8 mouse cellular contexts compared by ENCODE assay signal in the genomic region with DNA sequence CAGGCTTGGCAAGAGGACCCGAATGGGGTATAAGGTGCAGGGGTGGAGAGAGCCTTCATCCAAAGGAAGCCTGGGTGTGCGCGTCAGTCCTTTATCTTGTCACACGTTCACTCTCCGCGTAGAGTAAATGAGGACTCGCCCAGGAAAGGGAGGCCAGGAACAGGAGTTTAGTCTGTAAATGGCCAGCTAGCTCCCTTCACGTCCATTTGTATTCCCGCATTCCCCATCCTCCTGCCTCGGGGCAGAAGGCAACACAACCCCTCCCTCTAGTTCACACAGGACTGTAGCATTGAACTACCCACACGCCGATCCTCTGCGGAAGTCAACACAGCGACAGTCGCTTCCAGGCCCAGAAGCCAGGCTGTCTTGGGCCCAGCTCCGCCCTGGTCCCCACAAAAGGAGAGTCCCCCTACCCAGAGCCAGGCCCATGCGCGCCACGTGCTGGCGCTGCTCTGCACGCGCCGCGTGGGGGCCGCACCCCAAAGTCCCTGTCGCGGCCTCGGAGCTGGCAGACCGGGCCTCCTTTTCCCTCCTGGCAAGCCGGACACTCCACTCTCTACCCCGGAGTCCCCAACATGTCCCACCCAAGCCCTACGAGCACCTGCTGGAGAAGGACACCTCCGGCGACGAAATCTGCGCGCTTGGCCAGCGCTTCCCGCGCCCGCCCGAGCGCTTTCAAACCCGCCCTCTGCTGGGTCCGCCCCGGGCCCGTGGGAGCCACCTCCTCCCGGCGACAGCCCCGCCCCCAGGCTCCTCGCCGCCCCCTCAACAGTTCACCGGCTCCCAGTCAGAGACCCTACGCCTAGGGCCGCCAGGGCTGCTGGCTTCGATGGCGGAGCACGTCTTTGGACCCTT. TPM values are rescaled to one million over a fixed set of nuclear protein-coding genes. Genes with fewer than 3 reads are reported as not detected.
DNase-seq lines count a peak whose midpoint lies in the region; ATAC-seq lines count a peak whose summit lies in the region.

No protein-coding gene starts in this region.

- H3K27ac ChIP-seq in brown adipose tissue, adult 24 weeks (replicated peaks; ENCODE audit: low read depth, low read length) = peak overlapping the region; percentile 31; the same call in 1 of the 2 replicates
- peak overlapping the region; percentile 86 for H3K27ac ChIP-seq in forebrain, embryonic 10.5 days

- intact Hi-C loops in heart, postnatal 14 days (cut with DNase I) = no loop called here

- H3K4me1 ChIP-seq in brown adipose tissue, adult 24 weeks (ENCODE audit: control insufficient read depth, insufficient read depth, insufficient read length, low read length) = peaks cover 42% of the 10 kb centered on the region
- peaks cover 84% of the 10 kb centered on the region for H3K4me1 ChIP-seq in forebrain, embryonic 10.5 days

- peaks cover 2% of the 10 kb centered on the region for H3K36me3 ChIP-seq in forebrain, embryonic 10.5 days (replicated peaks)

- 1% methylated on average over 58 of the region's 58 CpGs for whole genome bisulfite sequencing in forebrain, embryonic 10.5 days

- H3K27me3 ChIP-seq in forebrain, embryonic 10.5 days (ENCODE audit: poor library complexity, severe bottlenecking) = peaks cover 88% of the 10 kb centered on the region

- DNase-seq in NIH3T3 (ENCODE audit: low read depth) = peak; percentile 67
- DNase-seq in forebrain, embryonic 10.5 days (ENCODE audit: extremely low spot score, low spot score) = peak; percentile 78
- DNase-seq in heart, postnatal 14 days = peak; percentile 89 to 90
- DNase-seq in kidney, postnatal 36 days = peak; percentile 81 to 89
- DNase-seq in spleen, adult 12 weeks (ENCODE audit: low spot score) = peak; percentile 67

- peak overlapping the region; percentile 62 for H3K4me3 ChIP-seq in brown adipose tissue, adult 24 weeks (ENCODE audit: insufficient read depth, low read depth, low read length)
- H3K4me3 ChIP-seq in forebrain, embryonic 10.5 days = peak overlapping the region; percentile 65

- ATAC-seq in megakaryocyte progenitor cell, adult 5-6 weeks (replicated peaks; ENCODE audit: poor library complexity) = peak; percentile 36
- no peak for ATAC-seq in monocyte, adult 5-6 weeks (replicated peaks; ENCODE audit: insufficient number of reproducible peaks, low FRiP score, low TSS enrichment, poor library complexity, severe bottlenecking)

- H3K9me3 ChIP-seq in forebrain, embryonic 10.5 days = no peaks in the 10 kb centered on the region

RNA-seq across cellular contexts. Expression of gene Slc29a1, which starts 4.3 kb away (rescaled TPM):
- polyA plus RNA-seq in brown adipose tissue, adult 24 weeks (2012; ENCODE audit: insufficient read depth, insufficient read length, missing spikeins) = 32.8 and 56.5 TPM in 2 replicates
- 70.3 and 76.3 TPM in 2 replicates for polyA plus RNA-seq in forebrain, embryonic 10.5 days (2016; fragmentation: Nextera tagmentation; extraction: Ambion mirVana)
- total RNA-seq in heart, postnatal 14 days (2021) = 10 to 100 TPM; 75.0 to 80.7 TPM
- total RNA-seq in megakaryocyte progenitor cell, adult 5-6 weeks (2015) = 43.5 and 67.7 TPM in 2 replicates
- total RNA-seq in megakaryocyte progenitor cell, adult 5-6 weeks (2017) = 64.1 and 64.3 TPM in 2 replicates
- 34.4 to 64.6 TPM (median 37.8 TPM) in 3 replicates for total RNA-seq in monocyte, adult 5-6 weeks (2017)

RNA-seq across cellular contexts. Expression of gene Mymx, which starts 6.8 kb away (rescaled TPM):
- polyA plus RNA-seq in brown adipose tissue, adult 24 weeks (2012; ENCODE audit: insufficient read depth, insufficient read length, missing spikeins) = not detected in 2 replicates
- 0.27 and 0.30 TPM in 2 replicates for polyA plus RNA-seq in forebrain, embryonic 10.5 days (2016; fragmentation: Nextera tagmentation; extraction: Ambion mirVana)
- not detected for total RNA-seq in heart, postnatal 14 days (2021)
- total RNA-seq in megakaryocyte progenitor cell, adult 5-6 weeks (2015) = not detected in 2 replicates
- not detected in 2 replicates for total RNA-seq in megakaryocyte progenitor cell, adult 5-6 weeks (2017)
- not detected in 3 replicates for total RNA-seq in monocyte, adult 5-6 weeks (2017)

RNA-seq across cellular contexts. Expression of gene Hsp90ab1, which starts 22.0 kb away (rescaled TPM):
- polyA plus RNA-seq in brown adipose tissue, adult 24 weeks (2012; ENCODE audit: insufficient read depth, insufficient read length, missing spikeins) = 869 and 998 TPM in 2 replicates
- 2,210 and 2,220 TPM in 2 replicates for polyA plus RNA-seq in forebrain, embryonic 10.5 days (2016; fragmentation: Nextera tagmentation; extraction: Ambion mirVana)
- 100 to 1,000 TPM; 897 to 986 TPM for total RNA-seq in heart, postnatal 14 days (2021)
- total RNA-seq in megakaryocyte progenitor cell, adult 5-6 weeks (2015) = 1,239 and 1,324 TPM in 2 replicates
- total RNA-seq in megakaryocyte progenitor cell, adult 5-6 weeks (2017) = 2,380 and 2,713 TPM in 2 replicates
- 826 to 1,618 TPM (median 1,101 TPM) in 3 replicates for total RNA-seq in monocyte, adult 5-6 weeks (2017)

RNA-seq across cellular contexts. Expression of gene Slc35b2, which starts 31.4 kb away (rescaled TPM):
- 17.0 and 36.4 TPM in 2 replicates for polyA plus RNA-seq in brown adipose tissue, adult 24 weeks (2012; ENCODE audit: insufficient read depth, insufficient read length, missing spikeins)
- 114 and 117 TPM in 2 replicates for polyA plus RNA-seq in forebrain, embryonic 10.5 days (2016; fragmentation: Nextera tagmentation; extraction: Ambion mirVana)
- 10 to 100 TPM; 28.8 to 29.9 TPM for total RNA-seq in heart, postnatal 14 days (2021)
- total RNA-seq in megakaryocyte progenitor cell, adult 5-6 weeks (2015) = 80.2 and 85.9 TPM in 2 replicates
- 84.9 and 120 TPM in 2 replicates for total RNA-seq in megakaryocyte progenitor cell, adult 5-6 weeks (2017)
- 26.7 to 47.1 TPM (median 39.0 TPM) in 3 replicates for total RNA-seq in monocyte, adult 5-6 weeks (2017)

RNA-seq across cellular contexts. Expression of gene Nfkbie, which starts 39.6 kb away (rescaled TPM):
- polyA plus RNA-seq in brown adipose tissue, adult 24 weeks (2012; ENCODE audit: insufficient read depth, insufficient read length, missing spikeins) = 1.4 and 1.6 TPM in 2 replicates
- 6.6 and 6.9 TPM in 2 replicates for polyA plus RNA-seq in forebrain, embryonic 10.5 days (2016; fragmentation: Nextera tagmentation; extraction: Ambion mirVana)
- total RNA-seq in heart, postnatal 14 days (2021) = 1 to 10 TPM; 1.5 to 2.1 TPM
- 5.7 and 7.0 TPM in 2 replicates for total RNA-seq in megakaryocyte progenitor cell, adult 5-6 weeks (2015)
- total RNA-seq in megakaryocyte progenitor cell, adult 5-6 weeks (2017) = 5.1 and 9.5 TPM in 2 replicates
- 55.6 to 60.0 TPM (median 55.9 TPM) in 3 replicates for total RNA-seq in monocyte, adult 5-6 weeks (2017)
